8 mouse cellular contexts compared by ENCODE assay signal in genomic region chr9:123450174-123450573, GRCm38 (mm10). TPM values are rescaled to one million over a fixed set of nuclear protein-coding genes. Genes with fewer than 3 reads are reported as not detected.
DNase-seq lines count a peak whose midpoint lies in the region; ATAC-seq and TF ChIP-seq lines count a peak whose summit lies in the region.

No protein-coding gene starts in this region.

- H3K4me1 ChIP-seq in neural tube, embryonic 15.5 days = no peaks in the 10 kb centered on the region
- no peaks in the 10 kb centered on the region for H3K4me1 ChIP-seq in lung, adult 2 months (ENCODE audit: control insufficient read depth, insufficient read depth, low read length)

- no peak overlapping the region for H3K4me2 ChIP-seq in neural tube, embryonic 15.5 days

- no peaks in the 10 kb centered on the region for H3K27me3 ChIP-seq in neural tube, embryonic 15.5 days (replicated peaks)

- H3K9me3 ChIP-seq in neural tube, embryonic 15.5 days (replicated peaks) = no peaks in the 10 kb centered on the region

- WGBS in neural tube, embryonic 15.5 days = 39% methylated on average over 2 of the region's 2 CpGs
- WGBS in lung, adult 2 months = 44% methylated on average over 2 of the region's 2 CpGs

- H3K9ac ChIP-seq in neural tube, embryonic 15.5 days (replicated peaks) = no peak overlapping the region

- peak; percentile 37 to 86 for DNase-seq in adrenal gland, adult (ENCODE audit: inconsistent age in 2 of 2, low spot score in 1 of 2)
- DNase-seq in adrenal gland, adult 8-10 months = no peak
- DNase-seq in neural tube, embryonic 10.5 days (ENCODE audit: extremely low spot score, low spot score) = peak; percentile 42
- DNase-seq in cerebellum, postnatal 25 days = peak; percentile 62 to 74
- DNase-seq in hindlimb bud, embryonic 11.5 days (ENCODE audit: extremely low spot score, low read depth, low spot score) = peak; percentile 8
- peak; percentile 50 for DNase-seq in lung, adult 2 months
- peak; percentile 81 for DNase-seq in retina, embryonic 14.5 days (ENCODE audit: low spot score)

- peaks cover 21% of the 10 kb centered on the region for H3K36me3 ChIP-seq in neural tube, embryonic 15.5 days

- ATAC-seq in neural tube, embryonic 15.5 days (ENCODE audit: low FRiP score) = no peak; the same call in 1 of the 2 replicates

- H3K27ac ChIP-seq in neural tube, embryonic 15.5 days (replicated peaks) = no peak overlapping the region

- peak; percentile 52 for TF ChIP-seq CTCF in lung, adult 2 months (IDR thresholded peaks at IDR 0.05; ENCODE audit: insufficient read depth, low read length)

- H3K4me3 ChIP-seq in neural tube, embryonic 15.5 days (replicated peaks) = no peak overlapping the region
- H3K4me3 ChIP-seq in lung, adult 2 months (replicated peaks; ENCODE audit: extremely low read depth, low read depth, low read length) = no peak overlapping the region

- TF ChIP-seq POLR2A in lung, adult 2 months (IDR thresholded peaks at IDR 0.05; ENCODE audit: borderline replicate concordance, extremely low read depth, low read depth, low read length) = no peak

RNA-seq across cellular contexts. Expression of gene Limd1, which starts 28.3 kb away (rescaled TPM):
- total RNA-seq in adrenal gland, adult 8-10 months (2022) = 10 to 100 TPM; 31.3 to 33.8 (median 31.9) TPM
- polyA plus RNA-seq in neural tube, embryonic 15.5 days (2015; fragmentation: Nextera tagmentation; extraction: Ambion mirVana) = 10.9 and 20.3 TPM in 2 replicates
- 42.0 and 73.5 TPM in 2 replicates for polyA plus RNA-seq in lung, adult 2 months (2012; rRNA removed)
